Mouse (Mus musculus) heart, postnatal 25 days (tissue): ENCODE results near the gene Kansl1. TPM values are rescaled to one million over a fixed set of nuclear protein-coding genes. Genes with fewer than 3 reads are reported as not detected.

Experiments used
- DNase-seq: peaks from one replicate; pipeline ENCODE4 v3.0.0; 2022; ENCODE audit warnings: low spot score
- intact Hi-C: fragments of 180-260 bp; cut with DNase I; formaldehyde crosslinking; loops from one replicate; pipeline ENCODE4 v1.15.1; 2025
- total RNA-seq, 2 experiments: library from RNA; stranded (reverse); gene quantifications; 2 replicates each; pipeline ENCODE4 v1.2.3; 2021

Kansl1 gene
- total RNA-seq, 2 experiments from 2014 or later, result 26.3 to 28.1 TPM

DNA sequence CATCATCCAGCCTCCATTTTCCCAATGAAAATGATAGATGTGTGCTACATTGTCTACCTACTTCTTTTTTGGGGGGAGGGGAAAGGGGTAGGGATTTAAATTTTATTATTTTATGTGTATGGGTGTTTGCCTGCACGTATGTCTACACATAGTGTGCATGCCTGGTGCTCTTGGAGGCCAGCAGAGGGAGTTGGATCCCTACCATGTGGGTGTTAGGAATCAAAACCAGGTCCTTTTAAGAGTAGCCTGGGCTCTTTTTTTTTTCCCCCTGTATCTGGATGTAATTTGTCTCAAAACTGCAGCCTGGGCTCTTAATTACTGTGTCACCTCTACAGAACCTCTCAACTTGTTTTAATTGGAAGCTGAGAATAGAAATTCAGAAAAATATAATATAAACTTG lies 89.0 kb downstream of the Kansl1 start:
- DNase-seq, result no peak
- intact Hi-C loops, result no loop called here

DNA sequence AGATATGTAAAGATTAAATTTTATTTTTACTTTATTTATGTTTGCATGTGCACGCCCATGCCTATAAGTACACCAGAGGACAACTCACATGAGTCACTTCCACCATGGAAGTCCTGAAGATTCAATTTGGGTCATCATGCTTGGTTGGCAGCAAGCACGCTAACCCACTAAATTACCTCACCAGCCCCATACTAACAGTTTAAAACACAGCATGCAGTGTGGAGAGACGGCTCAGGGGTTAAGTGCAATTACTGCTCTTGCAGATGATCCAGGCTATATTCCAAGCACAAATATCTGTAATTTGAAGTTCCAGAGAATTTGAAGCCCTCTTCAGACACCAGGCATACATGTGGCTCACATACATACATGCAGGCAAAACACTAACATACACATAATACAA lies 92.4 kb downstream of the Kansl1 start:
- intact Hi-C loops, result no loop called here
- DNase-seq, result no peak

DNA sequence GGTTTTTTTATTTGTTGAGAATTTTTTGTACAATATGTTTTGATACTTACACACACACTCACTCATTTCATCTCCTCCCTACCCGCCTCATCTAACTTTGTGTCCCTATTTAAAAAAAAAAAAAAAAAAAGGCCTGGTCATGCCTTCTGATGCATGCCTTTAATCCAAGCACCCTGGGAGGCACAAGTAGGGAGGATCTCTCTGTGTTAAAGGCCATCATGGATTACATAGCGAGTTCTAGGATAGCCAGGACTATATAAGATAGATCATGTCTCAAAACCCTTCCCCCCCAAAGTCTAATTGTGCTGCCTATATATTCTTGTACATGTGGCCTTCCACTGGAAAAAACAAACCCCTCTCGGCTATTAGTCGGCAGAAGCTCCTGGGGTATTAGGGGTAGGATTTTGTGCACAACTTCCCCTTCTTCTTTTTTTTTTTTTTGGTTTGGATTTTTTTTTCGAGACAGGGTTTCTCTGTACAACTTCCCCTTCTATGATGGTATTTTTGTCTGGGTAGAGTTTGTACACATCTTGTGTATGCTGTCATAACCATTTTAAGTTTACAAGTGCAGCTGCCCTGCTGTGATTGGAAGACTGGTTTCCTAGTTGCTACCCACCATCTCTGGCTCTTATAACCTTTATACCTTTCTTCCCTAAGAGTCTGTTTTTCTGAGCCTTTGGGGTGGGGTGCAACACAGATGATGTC lies 101.0 kb downstream of the Kansl1 start:
- DNase-seq, result no peak
- intact Hi-C loops, result no loop called here

DNA sequence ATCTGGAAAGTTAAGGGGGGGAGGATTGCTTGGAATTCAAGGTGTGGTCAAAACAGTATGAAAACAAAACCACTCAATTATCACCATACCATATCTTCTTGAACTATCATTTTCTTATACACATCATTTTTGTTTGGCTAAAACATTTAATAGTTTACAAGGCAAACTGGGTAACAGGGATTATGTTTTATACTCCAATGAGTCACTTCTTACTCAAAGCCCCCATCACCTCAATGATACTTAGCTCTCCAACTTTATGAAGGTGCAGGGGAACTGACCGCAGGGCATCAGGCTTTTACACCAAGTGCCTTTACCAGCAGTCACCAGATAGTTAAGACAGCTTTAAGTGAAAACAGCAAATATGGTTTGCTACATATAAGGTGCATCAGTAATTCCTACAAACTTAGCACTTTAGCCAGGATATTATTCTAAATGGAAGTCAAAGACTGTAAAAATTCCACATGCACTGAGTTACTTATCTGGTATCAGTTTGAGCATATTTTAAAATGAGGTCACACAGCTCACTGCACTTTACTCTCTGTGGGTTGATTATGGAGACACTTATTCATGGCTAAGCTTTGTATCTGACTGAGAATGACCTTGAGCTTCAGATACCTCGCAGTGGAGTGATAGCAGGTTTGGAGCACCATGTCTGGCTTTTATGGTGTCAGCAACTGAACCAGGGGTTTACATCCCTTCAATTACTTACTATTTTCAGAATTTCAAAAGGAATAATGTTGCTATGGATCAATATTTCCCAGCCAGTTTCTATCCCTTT lies 104.6 kb downstream of the Kansl1 start:
- no peak for DNase-seq
- intact Hi-C loops, result no loop called here

DNA sequence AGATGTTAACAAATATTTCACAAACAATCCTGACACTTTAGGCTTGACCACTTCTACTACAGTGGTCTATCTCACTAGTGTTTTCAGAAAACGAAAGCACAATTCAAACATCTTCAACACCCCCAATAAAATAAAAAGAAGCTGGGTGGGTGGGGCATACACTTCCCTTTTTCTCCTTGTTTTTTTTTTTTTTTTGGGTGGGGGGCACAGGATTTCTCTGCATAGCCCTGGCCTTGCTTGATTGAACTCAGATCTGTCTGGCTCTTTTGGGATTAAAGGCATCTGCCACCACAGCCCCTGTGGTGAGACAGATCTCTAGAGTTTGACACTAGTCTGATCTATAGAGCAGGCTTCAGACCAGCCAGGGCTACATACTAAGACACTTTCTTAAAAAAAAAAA lies 106.0 kb downstream of the Kansl1 start:
- DNase-seq, result no peak
- intact Hi-C loops, result no loop called here

DNA sequence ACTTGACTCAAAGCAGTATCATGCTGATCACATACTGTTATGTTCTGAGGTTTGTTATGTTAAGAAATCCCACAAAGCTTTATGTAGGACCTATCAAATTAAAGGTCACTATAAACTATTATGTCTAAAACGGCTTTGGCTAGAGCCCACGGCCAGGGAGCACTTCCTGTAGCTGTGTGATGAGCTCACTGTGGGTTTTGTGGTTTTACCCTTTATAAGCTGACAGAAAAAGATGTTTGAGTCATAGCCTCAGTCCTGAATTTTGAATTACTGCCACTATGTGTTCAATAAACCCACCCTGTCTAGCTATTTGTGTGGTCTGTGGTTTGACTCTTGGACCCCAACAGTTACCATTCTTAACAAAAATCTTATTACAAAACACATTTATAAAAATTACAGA lies 106.9 kb downstream of the Kansl1 start:
- no peak for DNase-seq
- intact Hi-C loops, result no loop called here

DNA sequence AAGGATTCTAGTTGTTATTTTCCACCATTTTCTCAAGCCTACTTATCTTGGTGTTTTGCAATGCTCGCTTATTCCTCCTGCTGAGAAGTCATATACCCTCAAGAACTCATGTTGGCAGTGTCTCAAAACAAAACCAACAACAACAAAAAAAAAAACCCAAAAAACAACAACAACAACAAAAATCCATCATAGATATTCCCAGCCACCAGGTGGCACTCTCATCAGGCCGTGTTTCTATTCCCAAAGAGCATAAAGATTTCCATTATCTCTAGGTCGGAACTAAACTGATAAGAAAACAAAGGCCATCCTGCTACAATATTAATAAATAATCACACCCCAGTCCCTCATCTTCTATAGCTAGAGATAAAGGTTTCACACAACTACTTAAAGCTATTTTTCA lies 121.7 kb downstream of the Kansl1 start:
- intact Hi-C loops, result loop anchor here (2.0 kb wide), 1 partner anchor 114 kb away; no protein-coding TSS in a partner anchor
- DNase-seq, result no peak

DNA sequence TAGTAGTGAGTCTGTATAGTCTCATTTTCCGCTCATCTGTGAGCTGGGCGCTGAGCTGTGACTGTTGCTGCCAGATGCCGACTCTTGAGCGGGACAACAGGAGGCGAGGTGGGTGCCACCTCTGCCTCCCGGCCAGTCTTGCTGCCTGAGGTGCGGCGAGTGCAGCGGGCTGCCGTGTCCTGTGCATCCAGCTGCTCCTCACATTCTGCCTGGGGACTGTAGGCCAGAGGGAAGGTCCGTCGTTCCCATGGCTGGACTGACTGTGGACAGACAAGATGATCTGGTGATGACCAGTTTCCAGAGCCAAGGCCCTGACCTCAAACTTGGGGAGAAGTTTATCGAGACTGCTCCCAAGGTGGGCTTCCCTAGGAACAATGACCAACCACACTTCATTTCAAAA lies 133.7 kb downstream of the Kansl1 start:
- no peak for DNase-seq
- intact Hi-C loops, result no loop called here

DNA sequence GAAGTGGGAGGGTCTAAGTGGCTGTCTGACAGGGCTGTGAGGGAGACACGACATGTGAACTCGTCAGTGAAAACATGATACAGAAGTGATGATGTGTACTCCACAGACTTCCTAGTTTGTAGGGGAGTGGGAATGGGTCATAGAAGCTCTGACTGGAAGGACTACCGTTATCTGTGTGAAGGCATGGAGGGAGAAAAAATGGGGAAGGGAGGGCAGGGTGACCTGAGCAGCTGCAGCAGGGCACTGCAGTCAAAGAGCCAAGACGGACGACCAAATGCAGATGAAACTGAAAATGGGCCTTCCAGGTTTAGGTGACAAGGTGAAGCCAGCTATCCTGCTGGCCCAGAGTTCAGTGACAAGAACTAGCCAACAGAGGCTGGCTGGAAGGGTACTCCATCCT lies 134.5 kb downstream of the Kansl1 start:
- intact Hi-C loops, result no loop called here
- no peak for DNase-seq

DNA sequence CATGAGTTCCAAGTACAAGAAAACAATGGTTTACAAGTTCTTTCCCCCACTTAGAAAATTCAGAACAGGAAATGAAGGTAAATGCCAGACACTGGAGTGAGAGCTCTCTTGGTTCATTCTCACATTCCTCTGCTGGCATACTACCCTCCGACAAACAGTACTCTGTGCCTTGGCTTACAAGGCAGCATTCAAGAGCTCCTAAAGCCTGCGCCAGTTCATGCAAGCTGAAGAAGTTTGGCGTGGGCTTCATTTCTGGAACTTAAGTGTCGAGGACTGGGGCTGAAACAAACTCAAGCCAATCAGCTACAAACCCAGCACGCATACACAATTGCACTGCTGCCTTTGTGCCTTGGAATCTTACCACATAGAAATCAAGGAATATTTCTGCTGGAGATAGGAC lies 136.6 kb downstream of the Kansl1 start:
- intact Hi-C loops, result no loop called here
- DNase-seq, result no peak

DNA sequence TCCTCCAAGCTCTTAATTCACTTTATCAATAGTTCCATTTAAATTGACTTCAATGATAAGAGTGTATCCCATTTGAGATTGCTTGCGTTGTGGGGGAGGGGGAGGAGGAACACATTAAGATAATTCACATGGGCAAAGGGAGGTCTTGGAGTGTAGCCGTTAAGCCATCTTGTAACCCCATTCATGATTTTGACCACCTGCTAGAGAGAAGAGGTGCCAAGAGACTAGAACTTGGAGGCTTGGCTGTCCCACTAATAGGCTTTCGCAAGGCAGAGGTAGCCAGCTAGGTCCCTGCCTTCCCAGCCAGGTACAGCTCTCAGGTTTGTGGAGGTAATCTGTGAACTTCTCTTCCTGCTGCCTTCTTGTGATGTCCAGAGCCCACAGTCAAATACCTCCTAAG lies 137.5 kb downstream of the Kansl1 start:
- DNase-seq, result no peak
- intact Hi-C loops, result no loop called here

DNA sequence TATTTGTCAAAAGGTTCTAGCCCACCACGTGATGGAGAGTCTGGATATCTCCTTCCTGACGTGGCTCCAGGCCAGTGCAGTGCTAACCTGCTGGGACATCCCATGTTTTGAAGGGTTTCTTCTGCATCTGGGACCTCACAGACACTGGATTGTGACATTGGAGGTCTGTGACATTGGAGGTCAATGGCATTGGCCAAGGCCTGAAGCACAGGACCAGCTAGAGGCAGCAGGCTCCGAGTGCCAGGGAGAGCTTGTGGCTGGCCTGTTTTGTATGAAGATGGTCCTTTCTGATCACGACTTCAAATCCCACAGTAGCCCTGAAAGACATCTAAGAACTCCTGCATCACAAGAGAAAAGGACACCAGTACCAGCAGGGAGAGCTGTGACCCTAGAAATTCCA lies 138.5 kb downstream of the Kansl1 start:
- no peak for DNase-seq
- intact Hi-C loops, result no loop called here

DNA sequence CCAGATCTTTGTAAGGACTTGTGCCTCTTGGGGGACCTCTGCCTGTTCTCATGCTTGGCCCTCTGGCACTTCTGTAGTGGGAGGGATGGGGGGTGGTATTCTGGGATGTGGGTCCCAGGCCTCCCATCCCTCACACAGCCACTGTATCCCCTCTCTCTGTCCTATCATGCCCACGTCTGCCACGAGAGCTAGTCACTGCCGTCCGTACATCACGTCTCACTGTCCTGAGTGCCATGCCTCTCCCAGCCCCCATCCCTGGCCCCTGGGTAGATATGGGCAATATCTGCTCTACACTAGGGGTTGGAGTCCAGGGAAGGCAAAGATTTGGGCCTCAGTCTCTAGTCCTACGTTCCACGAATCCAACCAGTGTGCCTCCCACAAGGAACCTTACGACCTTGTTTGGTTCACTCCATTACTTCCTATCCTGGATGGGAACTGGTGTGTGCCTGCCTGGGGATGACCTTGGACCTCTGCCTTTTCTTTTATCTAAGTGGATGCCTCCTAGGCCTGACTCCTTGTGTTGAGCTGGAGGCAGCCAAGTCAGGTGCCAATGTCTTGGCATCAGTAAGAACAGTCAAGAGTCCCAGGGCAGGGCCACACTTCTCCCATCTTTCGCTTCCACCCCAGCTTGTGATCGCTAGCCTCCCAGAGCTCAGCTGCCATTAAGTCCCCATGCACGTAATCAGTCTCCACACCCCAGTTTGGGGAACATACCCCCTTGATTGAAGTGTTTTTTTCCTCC lies 139.3 kb downstream of the Kansl1 start:
- intact Hi-C loops, result no loop called here
- no peak for DNase-seq

DNA sequence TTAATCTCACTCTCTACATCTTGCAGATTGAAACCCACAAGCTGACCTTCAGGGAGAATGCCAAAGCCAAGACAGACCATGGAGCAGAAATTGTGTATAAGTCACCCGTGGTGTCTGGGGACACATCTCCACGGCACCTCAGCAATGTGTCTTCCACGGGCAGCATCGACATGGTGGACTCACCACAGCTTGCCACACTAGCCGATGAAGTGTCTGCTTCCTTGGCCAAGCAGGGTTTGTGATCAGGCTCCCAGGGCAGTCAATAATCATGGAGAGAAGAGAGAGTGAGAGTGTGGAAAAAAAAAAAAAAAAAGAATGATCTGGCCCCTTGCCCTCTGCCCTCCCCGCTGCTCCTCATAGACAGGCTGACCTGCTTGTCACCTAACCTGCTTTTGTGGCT lies 140.7 kb downstream of the Kansl1 start:
- no peak for DNase-seq
- intact Hi-C loops, result no loop called here

DNA sequence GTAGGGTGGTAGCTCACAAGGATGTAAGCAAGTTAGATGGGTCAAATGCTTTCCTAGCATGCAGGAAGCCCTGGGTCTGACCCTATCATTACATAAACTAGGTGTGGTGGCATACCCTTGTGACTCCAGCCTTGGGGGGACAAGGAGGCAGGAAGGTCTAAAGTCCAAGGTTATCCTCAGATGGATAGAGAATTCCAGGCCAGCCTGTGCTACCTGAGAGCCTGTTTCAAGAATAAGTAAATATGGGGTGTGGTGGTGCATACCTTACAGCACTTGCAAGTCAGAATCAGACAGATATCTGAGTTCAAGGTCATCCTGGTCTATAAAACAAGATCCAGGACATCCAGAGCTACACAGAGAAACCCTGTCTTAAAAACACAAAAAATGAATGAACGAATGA lies 141.2 kb downstream of the Kansl1 start:
- intact Hi-C loops, result no loop called here
- no peak for DNase-seq

DNA sequence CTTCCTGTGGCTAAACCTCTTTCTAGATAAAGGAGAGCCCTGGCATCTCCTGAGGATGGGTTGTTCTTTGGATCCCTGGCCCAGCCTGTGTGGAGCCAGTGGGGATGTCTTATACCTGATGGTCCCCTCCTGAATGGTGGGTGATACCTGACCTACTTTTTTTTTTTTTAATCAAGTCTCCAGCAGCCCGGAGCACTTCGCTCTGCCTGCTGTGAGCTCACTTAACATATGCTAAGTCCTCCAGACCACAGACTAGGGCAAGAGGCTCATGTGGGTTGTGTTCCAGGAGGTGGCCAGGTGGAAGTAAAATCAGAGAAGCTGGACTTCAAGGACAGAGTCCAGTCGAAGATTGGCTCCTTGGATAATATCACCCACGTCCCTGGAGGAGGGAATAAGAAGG lies 146.5 kb downstream of the Kansl1 start:
- DNase-seq, result no peak
- intact Hi-C loops, result no loop called here

DNA sequence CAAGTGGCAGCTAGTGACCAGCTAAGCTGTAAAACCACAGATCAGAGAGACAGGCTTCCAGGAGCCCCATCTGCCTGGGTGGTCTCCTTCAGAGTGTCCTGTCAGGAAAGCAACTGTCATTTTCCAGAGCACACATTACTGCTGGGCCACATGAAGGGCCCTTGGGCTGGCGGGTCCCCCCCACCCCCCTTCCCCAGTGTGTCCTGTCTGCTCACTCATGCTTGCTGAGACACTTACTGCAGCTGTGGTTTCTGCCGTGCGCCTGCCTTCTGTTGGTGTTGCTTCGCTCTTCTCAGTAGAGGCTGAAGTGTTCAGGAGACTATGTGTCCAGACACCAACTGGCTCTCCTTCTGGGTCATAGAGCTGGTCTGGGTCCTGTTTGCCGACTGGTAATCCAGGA lies 148.2 kb downstream of the Kansl1 start:
- DNase-seq, result no peak
- intact Hi-C loops, result no loop called here

DNA sequence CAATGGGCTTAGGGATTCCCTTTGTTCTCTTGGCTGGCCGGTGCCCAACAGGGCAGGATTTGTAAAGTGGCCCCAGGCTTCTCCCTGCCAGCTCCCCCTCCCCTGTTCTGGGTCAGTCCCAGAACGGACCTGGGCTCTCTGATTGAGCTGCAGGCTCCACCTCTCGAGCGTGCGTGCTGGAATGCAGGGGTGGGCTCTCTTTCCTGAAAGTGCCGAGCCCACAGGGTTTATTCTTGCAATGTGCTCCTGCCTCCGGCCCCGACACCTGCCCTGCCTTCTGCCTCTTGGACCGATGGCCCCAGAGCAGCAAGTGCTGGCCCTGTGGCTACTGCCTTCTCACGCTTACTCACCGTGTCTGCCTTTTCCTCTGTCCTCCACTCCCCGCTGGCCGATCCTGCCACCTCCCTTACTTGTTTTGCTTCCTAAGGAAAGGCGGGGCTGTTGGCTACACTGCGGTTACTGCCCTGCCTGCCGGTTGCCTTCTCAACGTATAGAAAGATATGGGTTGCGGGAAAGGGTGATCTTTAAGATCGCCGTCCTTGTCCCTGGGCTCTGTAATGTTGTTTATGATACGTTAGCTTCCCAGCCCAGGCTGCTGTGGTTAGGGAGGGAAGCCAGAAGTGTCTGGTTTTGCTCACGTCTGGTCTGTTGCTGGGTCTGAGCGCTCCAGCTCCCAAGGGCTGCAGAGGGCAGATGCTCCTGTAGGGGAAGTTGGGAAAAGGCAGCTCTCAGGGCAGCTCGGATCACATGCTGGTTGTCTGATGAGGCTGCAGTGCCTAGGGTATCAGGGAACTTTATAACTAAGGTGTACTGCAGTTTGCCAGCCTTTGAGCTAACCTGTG lies 149.5 kb downstream of the Kansl1 start:
- intact Hi-C loops, result loop anchor here (10.0 kb wide), 1 partner anchor 806 kb away; the partner anchor contains the start of gene Mettl2
- no peak for DNase-seq

DNA sequence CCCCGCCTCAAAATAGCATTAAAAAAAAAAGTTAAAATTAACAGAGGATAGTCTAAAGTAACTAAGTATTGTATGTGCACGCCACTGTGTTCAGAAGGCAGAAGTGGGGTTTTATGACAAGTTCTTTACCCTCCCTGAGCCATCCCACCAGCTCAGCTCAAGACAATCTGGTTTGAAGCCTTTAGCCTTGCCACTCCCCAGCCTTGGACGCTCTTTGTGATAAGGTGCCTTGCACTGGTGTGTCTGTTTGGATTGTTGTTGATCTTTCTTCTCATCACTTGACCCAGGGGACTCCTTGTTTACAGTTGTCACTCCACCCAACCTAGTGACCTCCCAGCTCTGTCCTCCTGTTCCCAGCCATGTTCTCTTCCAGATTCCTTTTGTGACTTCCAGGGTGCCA lies 151.0 kb downstream of the Kansl1 start:
- DNase-seq, result no peak
- intact Hi-C loops, result loop anchor here (10.0 kb wide), 1 partner anchor 807 kb away; the partner anchor contains the start of gene Mettl2
